Mouse (Mus musculus): ENCODE measurements at regions not wholly inside any gene's neighbourhood (a gene's known extent, or its start where the extent isn't known, plus 50 kb on each side); places are given as distances from the start of the nearest gene placed in this dataset.
A peak's percentile ranks its signal among the peaks of the same experiment; 100 is the strongest.

DNA sequence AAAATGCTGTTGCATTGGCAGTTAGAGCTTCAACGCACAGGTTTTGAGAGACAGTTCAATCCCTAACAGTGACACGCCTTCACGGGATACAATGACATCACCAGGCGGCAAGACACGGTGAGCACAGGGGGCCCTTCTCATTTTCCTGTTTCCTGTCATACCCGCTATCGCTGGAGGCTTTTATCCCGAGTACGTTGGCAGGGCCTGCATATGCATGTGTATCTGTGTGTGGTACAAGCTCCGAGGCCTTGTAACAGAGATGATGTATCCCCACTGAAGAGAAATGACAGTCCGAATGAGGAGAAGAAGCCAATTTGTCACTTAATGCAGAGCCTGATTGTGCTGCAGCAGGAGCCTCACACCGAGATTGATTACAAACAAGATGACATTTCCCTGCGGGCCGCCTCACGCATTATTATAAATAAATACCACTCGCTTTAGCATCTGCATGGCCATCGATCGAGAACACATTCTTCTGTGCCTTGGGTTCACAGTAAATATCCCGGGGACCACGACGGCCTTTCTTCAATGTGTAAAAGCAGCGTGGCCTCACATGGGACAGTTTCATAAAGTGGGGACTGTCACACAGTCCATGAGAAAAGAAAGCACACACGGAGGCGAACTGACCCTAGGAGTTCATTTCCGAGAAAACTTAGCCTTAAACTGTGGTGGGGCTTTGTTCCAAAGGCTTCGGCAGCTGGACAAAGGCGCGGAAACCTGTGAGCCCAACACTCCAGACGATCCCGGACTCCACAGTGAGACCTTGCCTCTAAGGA, 54.9 kb upstream of the Noct start:
- no peak overlapping the region for H3K27ac ChIP-seq (ENCODE audit: insufficient read depth, low read depth, low read length)
- TF ChIP-seq POLR2A (IDR thresholded peaks at IDR 0.05; ENCODE audit: borderline replicate concordance, low read depth, low read length) (no peak), CTCF (IDR thresholded peaks at IDR 0.05; ENCODE audit: low read depth, low read length) (no peak)
- H3K4me1 ChIP-seq (ENCODE audit: control insufficient read depth, insufficient read depth, low read length) = no peaks in the 10 kb centered on the region
- no peak overlapping the region for H3K4me3 ChIP-seq (ENCODE audit: insufficient read depth, low read length)

DNA sequence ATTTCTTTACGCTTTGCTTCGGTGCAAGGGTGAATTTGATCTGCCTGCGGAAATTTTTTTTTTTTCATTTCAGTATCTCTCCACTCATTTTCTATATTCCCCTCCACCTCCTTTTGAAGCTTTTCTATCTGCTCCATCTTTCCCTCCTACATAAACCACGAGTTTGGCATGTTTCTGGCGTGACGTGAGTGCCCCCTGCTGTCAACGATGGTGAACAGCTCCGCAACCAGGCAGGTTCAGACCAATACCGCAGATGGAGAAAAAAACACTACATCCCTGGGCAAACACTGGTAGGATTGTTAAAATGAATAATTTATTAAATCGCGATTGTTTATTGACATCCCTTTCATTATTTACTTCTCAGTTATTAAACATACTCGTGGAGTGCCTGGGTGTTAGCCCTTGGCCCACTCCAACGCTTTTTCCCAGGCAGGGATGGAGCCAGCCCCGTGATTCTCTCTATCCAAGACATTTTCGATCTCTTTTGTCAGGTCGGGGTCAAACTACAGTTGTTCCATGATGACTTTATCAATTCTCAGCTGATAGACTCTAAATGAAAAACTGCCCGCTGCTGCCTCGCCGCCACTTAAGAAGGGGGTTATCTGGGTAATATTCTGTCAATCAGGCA, 53.9 kb upstream of the Noct start:
- no peak overlapping the region for H3K27ac ChIP-seq (ENCODE audit: insufficient read depth, low read depth, low read length)
- H3K4me3 ChIP-seq (ENCODE audit: insufficient read depth, low read length) = no peak overlapping the region
- H3K4me1 ChIP-seq (ENCODE audit: control insufficient read depth, insufficient read depth, low read length) = no peaks in the 10 kb centered on the region
- TF ChIP-seq CTCF (IDR thresholded peaks at IDR 0.05; ENCODE audit: low read depth, low read length) = peak; percentile 80
- TF ChIP-seq POLR2A (IDR thresholded peaks at IDR 0.05; ENCODE audit: borderline replicate concordance, low read depth, low read length) = no peak

Measured in bone marrow macrophage, adult 2 months (primary cell).